In genomic region chr10:119052441-119053041, GRCm38 (mm10) we compare ENCODE assay signal across 13 mouse cellular contexts.
DNase-seq lines count a peak whose midpoint lies in the region; ATAC-seq and TF ChIP-seq lines count a peak whose summit lies in the region.
"Had no signal": no experiment of that assay in that cellular context is flagged by ENCODE, and none has a peak within 500 bp of the region (broad histone marks: within the 10 kb centered on the region; RNA-seq: fewer than 3 reads in every experiment).

No protein-coding gene starts in this region.

- no peaks in the 10 kb centered on the region for H3K9me3 ChIP-seq in heart, embryonic 13.5 days
- H3K9me3 ChIP-seq in lung, embryonic 15.5 days = no peaks in the 10 kb centered on the region
- no peaks in the 10 kb centered on the region for H3K9me3 ChIP-seq in heart, embryonic 15.5 days (replicated peaks)
- H3K9me3 ChIP-seq: forebrain, embryonic 13.5 days; stomach, embryonic 15.5 days had no signal

- CTCF ChIA-PET in Patski (lab: Charles Lee) = interaction anchor here (1.3 to 1.5 kb wide), 2 partner anchors 12 to 27 kb away, joined by 3 to 5 read pairs; no protein-coding TSS in a partner anchor

- no peak overlapping the region for H3K4me3 ChIP-seq in heart, embryonic 13.5 days
- no peak overlapping the region for H3K4me3 ChIP-seq in lung, embryonic 15.5 days
- H3K4me3 ChIP-seq in heart, embryonic 15.5 days = no peak overlapping the region
- H3K4me3 ChIP-seq: forebrain, embryonic 13.5 days; stomach, embryonic 15.5 days had no signal

- no peak overlapping the region for H3K9ac ChIP-seq in heart, embryonic 13.5 days
- H3K9ac ChIP-seq in lung, embryonic 15.5 days = no peak overlapping the region
- no peak overlapping the region for H3K9ac ChIP-seq in heart, embryonic 15.5 days
- H3K9ac ChIP-seq: forebrain, embryonic 13.5 days; stomach, embryonic 15.5 days had no signal

- H3K4me2 ChIP-seq in heart, embryonic 13.5 days = no peak overlapping the region
- no peak overlapping the region for H3K4me2 ChIP-seq in lung, embryonic 15.5 days
- H3K4me2 ChIP-seq in heart, embryonic 15.5 days = no peak overlapping the region
- H3K4me2 ChIP-seq: forebrain, embryonic 13.5 days; stomach, embryonic 15.5 days had no signal

- WGBS in heart, embryonic 13.5 days = 32% methylated on average over 1 of the region's 1 CpGs
- WGBS in lung, embryonic 15.5 days = 44% methylated on average over 1 of the region's 1 CpGs
- WGBS in heart, embryonic 15.5 days = 30% methylated on average over 1 of the region's 1 CpGs

- peak overlapping the region; percentile 53 for H3K27ac ChIP-seq in heart, embryonic 13.5 days (replicated peaks)
- peak overlapping the region; percentile 47 for H3K27ac ChIP-seq in lung, embryonic 15.5 days
- H3K27ac ChIP-seq in heart, embryonic 15.5 days = peak overlapping the region; percentile 27; the same call in 1 of the 2 replicates
- H3K27ac ChIP-seq: forebrain, embryonic 13.5 days; stomach, embryonic 15.5 days had no signal

- intact Hi-C loops in heart, postnatal 25 days (cut with DNase I) = no loop called here

- peaks cover 39% of the 10 kb centered on the region for H3K4me1 ChIP-seq in heart, embryonic 13.5 days
- H3K4me1 ChIP-seq in lung, embryonic 15.5 days = peaks cover 37% of the 10 kb centered on the region
- peaks cover 35% of the 10 kb centered on the region for H3K4me1 ChIP-seq in heart, embryonic 15.5 days (replicated peaks)
- H3K4me1 ChIP-seq: stomach, embryonic 15.5 days had no signal

- in situ Hi-C loops in Patski (cut with MboI; ENCODE audit: low pct_unique_long_range_greater_than_20kb) = no loop called here

- no peaks in the 10 kb centered on the region for H3K36me3 ChIP-seq in heart, embryonic 13.5 days
- no peaks in the 10 kb centered on the region for H3K36me3 ChIP-seq in lung, embryonic 15.5 days
- H3K36me3 ChIP-seq in heart, embryonic 15.5 days = no peaks in the 10 kb centered on the region
- H3K36me3 ChIP-seq: stomach, embryonic 15.5 days had no signal

- ATAC-seq in heart, embryonic 13.5 days (ENCODE audit: extremely low read depth, insufficient number of reproducible peaks, low FRiP score, low TSS enrichment) = 0 out of 2 replicates have a peak, but pooled peaks have one; percentile 21
- no peak; the same call in 1 of the 2 replicates for ATAC-seq in lung, embryonic 15.5 days (ENCODE audit: borderline replicate concordance, extremely low read depth, low FRiP score, low TSS enrichment)
- ATAC-seq in Patski = peak; percentile 29
- no peak for ATAC-seq in heart, embryonic 15.5 days (replicated peaks; ENCODE audit: insufficient number of reproducible peaks, insufficient read depth, low FRiP score, low read depth)
- ATAC-seq: forebrain, embryonic 13.5 days; hindbrain, embryonic 16.5 days had no signal

- no peak for DNase-seq in heart, postnatal 25 days (ENCODE audit: low spot score)
- DNase-seq in lung, postnatal 25 days (ENCODE audit: low spot score) = no peak
- DNase-seq in Patski (ENCODE audit: low read depth, low spot score) = no peak
- DNase-seq in retina, embryonic 14.5 days (ENCODE audit: low spot score) = no peak
- DNase-seq: adrenal gland, postnatal 14 days; right cerebral cortex, postnatal 14 days; thymus, postnatal 4 days had no signal

- POLR2A ChIA-PET in Patski (lab: Charles Lee) = interaction anchor here (1.2 kb wide), 1 partner anchor 9 kb away, joined by 4 read pairs; no protein-coding TSS in a partner anchor

- TF ChIP-seq CTCF in Patski (IDR thresholded peaks at IDR 0.05) = peak; percentile 23

- H3K27me3 ChIP-seq in heart, embryonic 13.5 days (replicated peaks) = no peaks in the 10 kb centered on the region
- H3K27me3 ChIP-seq in lung, embryonic 15.5 days = no peaks in the 10 kb centered on the region
- no peaks in the 10 kb centered on the region for H3K27me3 ChIP-seq in Patski
- no peaks in the 10 kb centered on the region for H3K27me3 ChIP-seq in heart, embryonic 15.5 days
- H3K27me3 ChIP-seq: forebrain, embryonic 13.5 days; stomach, embryonic 15.5 days had no signal

Comparison
In these comparisons a context has a peak if more than half of its experiments do, and no peak if none do; other contexts are left out.
1. ATAC-seq: peak in heart, embryonic 13.5 days (single experiment) and Patski (single experiment); none in lung, embryonic 15.5 days (single experiment) and heart, embryonic 15.5 days (single experiment).
2. Peak in every context shown above with its lines, with median percentiles within 50 percentile points of each other: H3K27ac ChIP-seq.